Mouse (Mus musculus): ENCODE results near the gene Pabpc6. TPM values are rescaled to one million over a fixed set of nuclear protein-coding genes. Genes with fewer than 3 reads are reported as not detected.

The Pabpc6 gene
- not detected in 2 replicates for total RNA-seq (2014; fragmentation: Nextera tagmentation)
- not detected in 2 replicates for total RNA-seq (2017)

DNA sequence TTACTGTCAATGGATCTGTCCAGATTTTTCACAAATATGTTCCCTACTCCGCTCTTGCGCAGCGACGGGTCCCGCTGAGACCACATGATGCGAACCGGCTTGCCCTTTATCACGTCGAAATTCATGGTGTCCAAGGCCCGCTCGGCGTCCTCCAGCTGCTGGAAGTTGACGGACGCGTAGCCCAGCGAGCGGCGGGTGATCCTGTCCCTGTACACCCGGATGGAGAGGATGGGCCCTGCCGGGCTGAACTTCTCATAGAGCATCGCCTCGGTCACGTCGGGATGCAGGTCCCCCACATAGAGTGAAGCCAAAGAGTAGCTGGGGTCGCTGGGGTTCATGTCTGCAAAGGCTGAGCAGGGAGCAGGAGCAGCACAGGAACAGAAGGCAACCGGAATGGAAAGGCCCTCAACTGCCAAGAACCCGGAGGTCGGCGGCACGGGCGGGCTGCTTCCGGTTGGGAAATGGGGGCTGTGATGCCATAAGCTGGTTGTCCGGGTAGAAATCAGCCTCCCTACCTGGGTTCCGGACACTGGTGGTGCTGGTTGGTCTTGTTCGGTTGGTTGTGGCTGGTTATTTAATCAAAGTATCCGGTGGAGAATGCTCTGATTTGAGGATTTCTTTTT is at the start of gene Pabpc6:
Pabpc6 (minus strand) TSS at position 435 of the 623 bp plus-strand sequence.
- ATAC-seq (replicated peaks; ENCODE audit: low FRiP score, low TSS enrichment, poor library complexity, severe bottlenecking): no peak

DNA sequence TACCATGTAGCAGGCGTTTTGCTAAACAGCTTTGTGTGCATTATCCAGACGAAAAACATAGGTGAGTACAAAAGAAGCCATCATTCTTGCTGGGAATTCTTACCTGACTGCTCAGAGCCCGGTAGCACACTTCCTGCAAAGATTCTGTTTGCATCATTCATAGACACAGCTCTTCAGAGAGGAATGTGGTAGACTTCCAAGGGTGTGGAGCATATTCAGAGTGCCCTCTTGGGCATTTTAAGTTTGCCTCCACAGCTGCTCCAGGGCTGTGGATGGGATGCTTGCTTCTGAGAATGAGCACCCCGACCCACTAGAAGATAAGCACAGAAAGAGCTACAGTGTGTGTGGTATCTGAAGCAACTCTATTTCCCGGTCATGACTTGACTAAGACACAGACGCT is 41.4 kb upstream of the Pabpc6 start:
- no peak for ATAC-seq (replicated peaks; ENCODE audit: low FRiP score, low TSS enrichment, poor library complexity, severe bottlenecking)

DNA sequence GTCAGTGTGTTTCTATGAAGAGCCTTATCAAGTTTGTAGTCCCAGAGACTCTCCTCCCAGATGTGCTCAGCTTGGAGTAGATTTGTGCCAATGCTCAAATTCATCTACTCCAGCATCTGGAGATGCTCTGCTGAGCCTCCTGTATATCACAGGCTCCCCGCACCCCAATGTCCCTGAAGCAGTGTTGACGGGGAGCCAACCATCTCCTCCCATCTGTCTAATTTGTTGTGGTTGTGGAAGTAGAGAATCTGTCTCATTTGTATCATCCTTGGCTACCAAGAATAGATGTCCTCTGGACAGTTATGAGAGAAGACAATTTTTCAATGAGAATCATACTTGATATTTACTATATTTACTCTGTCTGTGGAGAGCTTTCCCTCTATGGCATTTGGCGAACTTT is 39.4 kb upstream of the Pabpc6 start:
- ATAC-seq (replicated peaks; ENCODE audit: low FRiP score, low TSS enrichment, poor library complexity, severe bottlenecking): no peak

DNA sequence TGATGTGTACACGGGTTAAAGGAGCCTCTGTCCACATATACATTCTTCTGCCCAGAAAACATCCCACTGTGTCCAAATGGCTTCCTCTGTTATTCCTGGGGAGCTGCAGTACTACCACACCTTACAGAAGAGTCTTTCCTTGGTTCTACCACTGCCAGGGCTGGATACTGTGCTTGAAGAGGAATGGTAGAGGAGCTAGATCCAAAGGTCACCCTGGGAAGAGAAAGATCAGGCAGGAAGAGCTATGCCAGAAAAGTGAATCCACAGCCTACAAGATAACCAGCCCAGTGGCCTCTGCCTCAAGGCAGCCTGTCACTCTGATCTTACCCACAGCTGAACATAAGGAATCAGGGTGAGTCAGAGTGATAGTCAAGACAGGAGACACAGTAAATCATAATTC is 37.8 kb upstream of the Pabpc6 start:
- ATAC-seq (replicated peaks; ENCODE audit: low FRiP score, low TSS enrichment, poor library complexity, severe bottlenecking): no peak

DNA sequence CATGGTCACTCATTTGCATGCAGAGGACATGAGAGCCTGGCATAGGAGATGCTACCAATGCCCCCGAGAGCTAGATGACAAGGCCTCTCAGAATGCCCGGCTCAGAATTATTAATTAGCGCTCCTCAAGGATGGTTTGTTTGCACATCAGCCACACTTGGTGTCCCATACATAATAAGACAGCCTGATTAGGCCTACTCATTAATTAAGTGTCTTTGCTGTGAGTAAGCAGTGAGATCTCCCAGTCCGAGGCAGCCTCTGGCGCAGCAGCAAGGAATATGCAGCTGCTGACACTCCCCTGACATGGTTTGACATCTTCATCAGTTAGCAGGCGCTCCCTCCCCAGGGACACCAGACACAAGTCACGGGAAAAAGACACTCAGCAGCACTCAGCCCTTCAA is 28.2 kb upstream of the Pabpc6 start:
- no peak for ATAC-seq (replicated peaks; ENCODE audit: low FRiP score, low TSS enrichment, poor library complexity, severe bottlenecking)

DNA sequence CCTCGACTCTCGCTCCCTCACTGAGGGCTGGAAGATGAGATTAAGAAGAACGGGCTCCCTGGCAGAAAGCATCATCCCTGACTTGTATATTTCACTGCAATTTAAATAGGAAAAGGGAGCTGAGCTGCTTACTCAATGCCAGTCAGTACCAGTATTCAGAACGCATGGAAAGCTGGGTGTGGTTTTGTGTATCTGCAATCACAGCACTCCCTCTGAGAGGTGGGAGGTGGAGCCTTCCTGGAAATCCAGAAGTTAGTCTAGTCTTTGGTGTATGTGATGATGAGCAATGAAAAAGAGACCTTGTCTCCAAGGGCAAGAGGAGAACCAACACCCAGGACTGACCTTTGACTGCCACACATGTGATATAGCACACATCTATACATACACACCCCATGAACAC is 21.7 kb upstream of the Pabpc6 start:
- ATAC-seq (replicated peaks; ENCODE audit: low FRiP score, low TSS enrichment, poor library complexity, severe bottlenecking): no peak

DNA sequence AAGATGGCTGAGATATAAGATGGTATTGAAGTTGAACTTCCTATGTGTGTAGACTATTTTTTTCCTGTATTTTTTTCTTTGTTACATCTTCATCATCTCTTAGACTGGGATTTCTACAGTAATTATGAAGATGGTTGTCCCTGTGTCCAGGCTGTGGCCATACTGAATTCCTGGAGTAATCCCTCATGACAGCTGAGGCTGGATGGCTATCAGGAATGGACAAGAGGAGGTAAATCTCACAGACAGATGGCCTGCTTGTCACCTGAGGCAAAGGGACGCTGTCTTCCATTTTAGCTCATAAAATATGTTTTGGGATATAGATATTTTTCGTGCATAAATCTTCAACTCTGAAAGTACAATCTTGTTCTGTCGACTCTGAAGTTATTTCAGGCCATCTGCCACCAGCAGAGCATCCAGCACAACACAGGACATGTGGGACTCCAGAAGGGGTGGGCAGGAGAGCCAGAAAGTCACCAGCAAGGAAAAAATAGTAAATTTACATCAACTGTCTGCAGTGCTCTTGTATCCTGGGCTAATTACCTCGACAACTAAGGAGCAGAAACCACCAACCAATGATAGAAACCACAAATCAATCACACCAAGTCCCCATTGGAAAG is 14.1 kb upstream of the Pabpc6 start:
- ATAC-seq (replicated peaks; ENCODE audit: low FRiP score, low TSS enrichment, poor library complexity, severe bottlenecking): no peak

DNA sequence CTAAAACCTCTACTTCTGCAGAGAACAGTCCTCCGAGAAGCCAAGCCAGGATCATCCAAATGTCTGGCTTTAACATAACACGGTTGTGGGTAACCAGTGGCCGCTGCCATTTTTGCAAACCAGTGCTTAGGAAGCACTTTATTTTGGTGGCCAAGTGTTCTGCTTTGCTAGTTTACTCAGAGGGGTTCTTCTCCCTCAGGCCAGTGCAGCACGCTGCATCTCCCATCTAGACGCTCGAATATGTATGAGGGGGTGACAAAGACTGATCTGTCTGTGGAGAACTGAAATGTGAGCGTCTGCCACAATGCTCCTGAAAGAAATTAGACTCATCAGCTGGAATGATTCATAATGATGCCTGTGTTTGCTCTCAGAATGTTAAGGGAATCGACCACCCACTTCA is 11.2 kb upstream of the Pabpc6 start:
- ATAC-seq (replicated peaks; ENCODE audit: low FRiP score, low TSS enrichment, poor library complexity, severe bottlenecking): no peak

DNA sequence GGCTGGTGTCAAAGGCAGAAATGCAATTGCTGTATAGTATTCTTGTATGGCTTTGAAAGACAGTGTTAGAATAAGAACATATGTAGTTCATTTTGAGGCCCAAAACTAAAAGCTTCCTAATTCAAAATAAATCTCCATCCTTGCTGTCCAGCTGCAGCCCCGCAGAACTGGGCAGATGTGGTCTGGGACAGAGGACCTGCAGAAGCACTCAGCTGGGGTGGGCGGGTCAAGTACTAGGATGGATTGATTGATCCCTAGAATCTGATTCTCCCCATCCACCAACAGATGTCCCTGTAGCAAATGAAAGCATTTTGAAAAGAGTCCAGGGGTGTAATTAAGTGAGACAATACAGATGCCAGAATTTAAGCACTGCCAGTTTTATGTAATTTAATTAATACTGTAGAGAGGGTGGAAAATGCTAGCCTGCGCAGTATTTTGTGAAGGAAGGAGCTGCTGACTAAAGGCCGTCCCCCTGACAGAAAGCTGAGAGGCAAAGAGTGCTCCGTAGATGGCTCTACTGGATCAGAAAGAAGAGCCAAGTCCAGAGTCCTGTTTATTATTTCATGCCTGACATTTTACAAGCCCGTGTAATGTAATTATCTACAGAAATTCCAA is 5.8 kb upstream of the Pabpc6 start:
- ATAC-seq (replicated peaks; ENCODE audit: low FRiP score, low TSS enrichment, poor library complexity, severe bottlenecking): no peak

DNA sequence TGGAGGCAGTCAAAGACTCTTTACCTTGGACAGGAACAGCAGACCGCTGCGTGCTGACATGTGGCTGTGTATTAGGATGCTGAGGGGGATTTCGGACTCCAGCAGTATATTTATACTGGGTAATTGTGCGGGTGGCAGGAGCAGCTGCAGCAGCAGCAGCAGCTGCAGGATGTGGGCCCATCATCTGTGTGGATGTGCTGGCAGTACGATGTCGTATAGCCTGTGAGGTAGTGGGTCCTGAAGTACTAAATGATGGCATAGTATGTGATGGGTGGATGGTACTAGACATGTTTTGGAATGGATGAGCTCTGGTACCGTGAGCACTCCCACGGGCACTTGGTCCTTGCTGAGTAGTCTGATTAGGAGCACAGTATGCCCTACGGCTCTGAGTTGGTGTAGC is 1.6 kb downstream of the Pabpc6 start:
- no peak for ATAC-seq (replicated peaks; ENCODE audit: low FRiP score, low TSS enrichment, poor library complexity, severe bottlenecking)

DNA sequence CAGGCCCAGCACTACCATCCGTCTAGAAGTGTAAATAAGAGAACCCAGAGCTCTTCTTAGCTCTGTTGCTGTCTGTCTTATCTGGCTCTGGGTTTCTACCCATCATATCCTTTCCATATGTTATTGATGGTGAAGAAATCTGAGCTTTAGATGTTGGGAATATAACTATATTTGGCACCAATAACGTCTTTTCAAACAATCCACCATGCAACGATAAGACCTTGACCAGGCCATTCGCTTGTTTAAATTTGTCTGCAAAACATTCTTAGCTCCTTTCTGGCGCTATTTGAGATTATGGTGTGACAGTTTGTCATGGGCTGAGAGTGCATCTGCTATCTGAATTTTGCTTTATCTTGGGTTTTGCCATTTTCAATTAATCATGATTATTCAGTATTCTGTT is 10.9 kb downstream of the Pabpc6 start:
- no peak for ATAC-seq (replicated peaks; ENCODE audit: low FRiP score, low TSS enrichment, poor library complexity, severe bottlenecking)

DNA sequence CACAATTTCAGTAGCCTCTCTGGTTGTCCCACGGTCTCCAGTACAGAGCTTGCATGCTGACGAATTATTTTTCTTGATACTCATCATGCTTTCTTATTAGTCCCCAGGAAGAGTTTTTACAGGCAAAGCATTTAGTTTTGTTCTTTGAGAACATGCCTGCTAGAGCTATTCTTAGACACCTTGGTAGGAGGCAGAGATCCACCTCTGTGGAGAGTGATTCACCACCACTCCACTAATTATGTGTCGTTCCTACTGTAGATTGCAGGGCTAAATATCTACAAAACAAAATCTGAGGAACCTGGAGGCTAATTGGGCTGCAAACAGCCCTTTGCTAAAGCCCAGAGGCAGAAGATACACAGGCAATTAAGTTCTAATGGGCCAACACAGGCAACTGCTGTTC is 15.4 kb downstream of the Pabpc6 start:
- ATAC-seq (replicated peaks; ENCODE audit: low FRiP score, low TSS enrichment, poor library complexity, severe bottlenecking): no peak

DNA sequence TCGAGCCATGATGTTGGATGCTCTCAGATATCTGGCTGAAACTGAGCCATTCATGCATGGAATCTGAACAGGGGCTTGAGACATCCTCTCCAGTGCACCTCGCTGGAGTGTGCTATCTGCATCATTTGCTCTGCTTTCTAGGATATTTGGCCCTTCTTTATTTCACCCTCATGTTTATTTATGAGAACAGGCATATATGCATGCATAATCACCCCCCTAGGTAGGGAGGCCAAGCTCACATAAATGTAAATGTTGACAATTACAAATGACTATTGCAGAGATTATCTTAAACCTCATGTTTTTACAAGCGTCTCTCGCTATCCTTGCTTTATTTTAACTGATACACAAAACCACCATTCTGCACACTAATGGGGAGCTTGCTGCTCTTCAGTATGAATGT is 21.9 kb downstream of the Pabpc6 start:
- no peak for ATAC-seq (replicated peaks; ENCODE audit: low FRiP score, low TSS enrichment, poor library complexity, severe bottlenecking)

DNA sequence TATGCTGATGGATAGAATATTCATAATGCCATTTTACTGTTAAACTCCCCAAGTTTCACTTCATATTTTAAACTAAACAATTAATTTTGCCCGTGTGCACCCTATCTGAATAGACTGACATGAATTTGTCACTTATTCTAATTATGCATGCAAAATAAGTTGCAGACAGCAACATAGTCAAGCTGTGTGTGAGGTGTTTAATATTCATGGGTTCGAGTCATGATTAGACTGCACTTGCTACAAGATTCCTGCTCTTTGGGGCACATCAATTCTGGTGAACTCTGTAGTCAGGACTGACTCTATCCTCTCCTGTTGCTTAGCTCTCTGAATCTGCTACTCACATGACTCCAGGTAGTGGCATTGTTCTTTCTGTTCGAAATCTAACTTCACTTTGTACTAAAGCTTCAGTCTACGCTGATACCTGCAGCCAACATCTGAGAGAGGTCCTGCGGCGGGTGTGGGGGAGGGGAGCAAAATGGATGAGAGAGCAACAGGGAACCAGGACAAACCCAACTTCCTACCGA is 25.8 kb downstream of the Pabpc6 start:
- ATAC-seq (replicated peaks; ENCODE audit: low FRiP score, low TSS enrichment, poor library complexity, severe bottlenecking): no peak

DNA sequence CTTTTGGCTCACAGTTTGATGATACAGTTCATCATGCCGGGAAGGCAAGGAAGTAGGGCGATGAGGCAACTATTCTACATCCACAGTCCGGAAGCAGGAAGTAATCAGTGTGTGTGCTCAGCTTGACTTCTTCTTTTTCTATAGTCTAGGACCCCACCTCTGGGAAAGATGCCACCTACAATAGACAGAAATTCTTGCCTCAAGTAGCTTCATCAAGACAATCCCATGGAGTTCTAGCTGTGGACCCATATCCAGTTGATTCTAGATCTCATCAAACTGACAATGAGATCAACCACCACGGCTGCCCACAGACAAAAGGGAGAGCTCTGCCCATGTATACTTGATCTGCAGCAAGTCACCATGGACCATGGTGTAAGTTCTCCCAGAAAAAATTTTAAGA is 32.5 kb downstream of the Pabpc6 start:
- no peak for ATAC-seq (replicated peaks; ENCODE audit: low FRiP score, low TSS enrichment, poor library complexity, severe bottlenecking)

DNA sequence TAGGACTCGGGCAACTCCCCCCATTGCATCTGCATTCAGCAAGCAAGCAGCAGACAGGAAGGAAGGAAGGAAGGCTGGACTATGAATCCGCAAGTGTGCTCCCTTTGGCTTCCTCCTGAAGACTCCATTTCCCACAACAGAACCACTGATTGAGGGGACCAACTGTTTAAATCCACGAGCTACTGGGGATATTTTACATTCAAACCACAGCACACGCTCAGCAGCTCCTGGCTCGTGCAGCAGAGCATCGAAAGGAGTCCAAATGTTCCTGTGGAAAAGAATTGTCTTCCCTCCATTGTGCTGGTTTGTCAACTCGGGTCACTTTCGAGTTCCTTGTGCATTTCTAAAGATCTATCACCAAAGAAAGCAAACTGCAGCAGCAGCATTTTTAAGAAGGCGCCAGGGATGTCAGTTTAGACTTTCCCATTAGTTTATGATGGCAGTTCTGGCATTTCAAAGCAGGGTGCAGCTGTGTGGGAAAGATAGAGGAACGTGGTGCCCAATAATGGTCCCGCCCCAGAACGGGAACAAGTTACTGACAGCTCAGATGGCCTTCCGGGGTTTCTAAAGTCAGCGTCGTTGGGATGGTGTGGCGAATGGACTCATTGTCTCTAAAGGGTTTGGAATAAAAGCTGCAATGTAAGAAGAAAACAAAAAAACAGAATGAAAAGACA is 36.8 kb downstream of the Pabpc6 start:
- ATAC-seq (replicated peaks; ENCODE audit: low FRiP score, low TSS enrichment, poor library complexity, severe bottlenecking): no peak

DNA sequence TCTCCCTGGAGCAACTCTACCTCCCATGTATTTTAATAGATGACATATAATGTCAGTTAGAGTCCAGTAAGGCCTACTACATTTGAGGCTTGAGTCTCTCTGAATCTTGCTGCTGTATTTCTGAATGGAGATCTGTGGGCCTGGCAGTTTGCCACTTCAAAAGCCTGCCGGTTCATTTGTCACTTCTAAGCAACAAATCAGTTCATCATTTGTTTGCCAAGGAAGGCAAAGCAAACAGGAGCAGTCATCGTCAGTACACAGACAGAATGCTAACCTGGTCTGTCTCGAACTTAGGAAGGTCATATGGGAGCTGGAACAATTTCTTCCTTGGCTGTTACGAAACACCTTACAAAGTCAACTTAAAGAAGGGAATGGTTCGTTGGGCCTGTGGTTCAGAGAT is 37.4 kb downstream of the Pabpc6 start:
- no peak for ATAC-seq (replicated peaks; ENCODE audit: low FRiP score, low TSS enrichment, poor library complexity, severe bottlenecking)

DNA sequence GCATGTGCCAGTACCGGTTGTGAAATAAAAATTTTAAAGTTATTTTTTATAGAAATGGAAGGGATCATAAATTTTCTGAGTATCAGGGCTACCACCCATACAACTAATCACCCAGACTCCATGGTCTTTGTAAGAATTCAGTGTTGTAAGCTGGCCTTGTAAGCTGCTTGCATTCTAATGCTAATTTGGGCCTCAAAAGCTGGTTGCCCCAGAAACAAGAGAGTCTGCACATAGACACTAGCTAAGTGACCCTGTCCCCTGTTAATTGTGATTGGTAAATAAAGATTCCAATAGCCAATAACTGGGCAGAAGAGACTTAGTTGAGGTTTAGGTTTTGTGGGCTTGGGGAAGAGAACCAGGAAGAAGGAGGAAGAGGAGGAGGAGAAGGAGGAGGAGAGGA is 38.4 kb downstream of the Pabpc6 start:
- no peak for ATAC-seq (replicated peaks; ENCODE audit: low FRiP score, low TSS enrichment, poor library complexity, severe bottlenecking)

DNA sequence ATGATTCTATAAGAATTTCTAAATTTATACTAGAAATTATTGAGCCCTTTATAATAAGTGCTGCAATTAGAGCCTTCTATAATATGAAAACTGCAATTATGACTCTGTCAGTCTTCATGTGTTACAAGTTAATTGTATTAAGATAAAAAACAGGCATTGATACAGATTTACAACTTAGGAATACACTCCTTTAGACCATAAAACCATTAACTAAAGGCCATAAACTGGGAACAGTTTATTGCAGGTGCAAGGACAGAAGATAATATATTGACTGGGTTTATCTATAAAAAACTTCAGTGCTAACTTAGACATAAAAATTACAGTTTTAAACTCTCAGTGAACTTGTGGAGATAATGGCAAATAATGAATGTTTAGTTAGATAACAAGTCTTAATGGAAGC is 42.5 kb downstream of the Pabpc6 start:
- ATAC-seq (replicated peaks; ENCODE audit: low FRiP score, low TSS enrichment, poor library complexity, severe bottlenecking): no peak

All from megakaryocyte-erythroid progenitor cell, adult 5-6 weeks (primary cell).